Mouse (Mus musculus) myocyte (in vitro differentiated cells): Measurements from ENCODE around the gene Lama2.

Source experiments
- E2F4 ChIP-seq: IDR thresholded peaks from one replicate; pipeline ENCODE4 v1.6.1; 2011; ENCODE audit warnings: mild to moderate bottlenecking, control low read depth, moderate library complexity; ENCODE audit not compliant: insufficient read depth
- MYOD1 ChIP-seq, 3 experiments: IDR thresholded peaks; one replicate each; pipeline ENCODE4 v1.6.1; 2011; ENCODE audit warnings: control low read depth in 2 of 3, low read depth in 2 of 3, mild to moderate bottlenecking in 2 of 3, moderate library complexity in 1 of 3; ENCODE audit not compliant: insufficient read length in 2 of 3, control insufficient read depth in 1 of 3
- POLR2AphosphoS2 ChIP-seq: IDR thresholded peaks from one replicate; pipeline ENCODE4 v1.6.1; 2011; ENCODE audit warnings: low read depth, control low read depth; ENCODE audit not compliant: insufficient read length
- USF1 ChIP-seq: IDR thresholded peaks from one replicate; pipeline ENCODE4 v1.6.1; 2011; ENCODE audit warnings: low read depth, mild to moderate bottlenecking, control low read depth, moderate library complexity

DNA sequence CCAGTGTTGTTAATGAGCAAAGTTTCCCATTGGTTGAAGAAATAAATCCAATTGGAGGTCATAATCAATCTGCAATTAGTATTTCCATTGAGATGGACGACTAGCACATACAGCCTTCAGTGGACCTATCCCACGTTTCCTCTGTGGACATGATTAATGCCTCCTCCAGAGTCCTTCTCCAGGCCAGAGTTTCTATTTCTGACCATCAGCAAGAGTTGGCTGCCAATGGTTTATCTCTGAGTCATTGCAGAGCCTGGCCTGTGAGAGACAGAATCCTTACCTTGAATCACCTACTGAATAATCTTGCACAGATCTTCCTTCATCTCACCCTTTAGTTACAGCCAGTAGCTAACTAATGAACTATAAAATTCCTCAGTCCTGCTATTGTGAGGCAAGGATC lies 86.3 kb downstream of the Lama2 start:
- TF ChIP-seq MYOD1 (IDR thresholded peaks at IDR 0.05; ENCODE audit: control insufficient read depth in 1 of 3, insufficient read length in 2 of 3, low read depth in 2 of 3) (no peak), E2F4 (no peak), USF1 (no peak), POLR2AphosphoS2 (no peak)
